Mouse (Mus musculus): ENCODE measurements around the gene Apon. TPM values are rescaled to one million over a fixed set of nuclear protein-coding genes. Genes with fewer than 3 reads are reported as not detected.
"Not testable (repeated sequence)": the region's sequence is repeated elsewhere in the genome, so short reads cannot be mapped to it uniquely, and the experiment has no call there.

Gene Apon
- polyA plus RNA-seq, 1 experiment from 2014 or later = not detected

DNA sequence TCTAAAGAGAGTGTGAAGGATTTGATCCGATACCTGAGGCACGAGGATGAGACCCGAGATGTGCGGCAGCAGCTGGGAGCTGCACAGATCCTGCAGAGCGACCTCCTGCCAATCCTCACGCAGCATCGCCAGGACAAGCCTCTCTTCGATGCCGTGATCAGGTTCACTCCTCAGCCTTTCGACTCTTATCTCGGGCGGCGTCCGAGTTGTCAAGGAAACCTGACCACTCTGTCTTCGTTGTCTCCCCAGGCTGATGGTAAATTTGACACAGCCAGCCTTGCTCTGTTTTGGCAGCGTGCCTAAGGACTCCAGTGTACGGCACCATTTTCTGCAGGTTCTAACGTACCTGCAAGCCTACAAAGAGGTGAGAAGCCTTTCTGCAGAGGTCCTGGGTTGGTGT is 13.8 kb upstream of the Apon start:
- no peak overlapping the region for H3K9ac ChIP-seq
- ATAC-seq (replicated peaks) = no peak

DNA sequence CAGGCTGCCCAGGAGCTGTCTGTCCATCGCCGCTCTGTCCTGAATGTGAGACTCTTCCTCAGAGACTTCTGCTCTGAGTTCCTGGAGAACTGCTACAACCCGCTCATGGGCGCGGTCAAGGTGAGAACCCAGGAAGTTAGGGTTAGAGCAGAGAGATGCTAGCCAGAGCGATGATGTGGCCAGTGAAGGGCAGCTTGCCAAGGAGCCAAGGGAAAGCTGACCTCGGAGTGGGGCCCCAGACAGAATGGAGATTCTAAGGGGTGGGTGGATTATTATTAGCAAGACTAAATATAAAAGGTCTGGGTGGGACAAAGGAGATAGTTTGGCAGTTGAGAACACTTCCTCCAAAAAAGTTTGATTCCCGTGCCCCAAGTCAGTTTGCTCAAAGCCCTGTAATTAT is 10.6 kb upstream of the Apon start:
- Histone ChIP-seq H3K27me3 (replicated peaks) (no peaks in the 10 kb centered on the region), H3K4me2 (no peak overlapping the region), H3K9me3 (no peaks in the 10 kb centered on the region), H3K4me1 (0 out of 2 replicates have a peak, but pooled peaks cover 2% of the 10 kb centered on the region), H3K9ac (no peak overlapping the region), H3K4me3 (no peak overlapping the region), H3K27ac (no peak overlapping the region), H3K36me3 (replicated peaks) (peaks cover 9% of the 10 kb centered on the region; the same call in 1 of the 2 replicates)
- no peak for ATAC-seq (replicated peaks)
- 97% methylated on average over 8 of the region's 8 CpGs for WGBS

More for the DNA sequence above, 13.8 kb upstream of the Apon start:
- H3K4me2 ChIP-seq = no peak overlapping the region
- H3K4me3 ChIP-seq = no peak overlapping the region
- peaks cover 8% of the 10 kb centered on the region; the same call in 1 of the 2 replicates for H3K36me3 ChIP-seq (replicated peaks)
- no peaks in the 10 kb centered on the region for H3K27me3 ChIP-seq (replicated peaks)
- H3K4me1 ChIP-seq = 0 out of 2 replicates have a peak, but pooled peaks cover 6% of the 10 kb centered on the region
- WGBS = 92% methylated on average over 18 of the region's 18 CpGs
- no peaks in the 10 kb centered on the region for H3K9me3 ChIP-seq
- H3K27ac ChIP-seq = no peak overlapping the region

DNA sequence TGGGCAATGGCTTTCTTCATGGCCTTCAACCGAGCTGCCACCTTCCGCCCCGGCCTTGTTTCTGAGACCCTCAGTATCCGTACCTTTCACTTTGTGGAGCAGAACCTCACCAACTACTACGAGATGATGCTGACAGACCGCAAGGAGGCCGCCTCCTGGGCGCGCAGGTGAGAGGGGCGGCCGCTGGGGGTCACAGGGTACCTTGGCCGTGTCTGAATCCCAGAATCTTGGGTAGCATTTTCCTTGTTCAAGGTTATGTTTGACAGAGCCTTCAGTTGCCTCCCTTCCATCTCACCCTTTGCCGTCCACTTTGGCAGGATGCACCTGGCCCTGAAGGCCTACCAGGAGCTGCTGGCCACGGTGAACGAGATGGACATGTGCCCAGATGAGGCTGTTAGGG is 9.8 kb upstream of the Apon start:
- H3K4me2 ChIP-seq = no peak overlapping the region

DNA sequence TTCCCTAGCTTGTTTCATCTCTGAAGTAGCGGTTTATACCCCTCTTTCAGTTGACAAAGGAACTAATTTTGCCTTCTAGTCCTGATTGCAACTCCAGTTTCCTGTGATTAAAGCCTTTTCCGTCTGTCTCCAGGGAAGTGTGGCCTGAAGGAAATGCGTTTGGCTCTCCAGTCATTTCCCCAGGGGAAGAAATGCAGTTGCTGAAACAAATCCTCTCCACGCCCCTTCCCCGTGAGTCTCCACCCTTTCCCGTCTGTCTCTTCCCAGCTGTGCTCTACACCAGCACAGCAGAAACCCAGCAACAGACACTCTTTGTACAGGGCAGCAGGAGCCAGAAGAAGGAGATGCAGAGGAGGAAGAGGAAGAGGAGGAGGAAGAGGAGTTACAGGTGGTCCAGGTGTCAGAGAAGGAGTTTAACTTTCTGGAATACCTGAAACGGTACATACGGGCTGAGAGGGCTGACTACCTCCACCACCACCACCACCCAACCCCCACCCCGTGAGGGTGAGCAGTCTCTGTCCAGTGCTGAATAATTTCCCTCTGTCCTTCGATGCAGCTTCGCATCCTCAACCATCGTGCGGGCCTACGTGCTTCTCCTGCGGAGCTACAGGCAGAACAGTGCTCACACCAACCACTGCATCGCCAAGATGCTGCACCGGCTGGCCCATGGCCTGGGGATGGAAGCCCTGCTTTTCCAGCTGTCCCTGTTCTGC is 6.7 kb upstream of the Apon start:
- no peak for ATAC-seq (replicated peaks)
- Histone ChIP-seq H3K9me3 (no peaks in the 10 kb centered on the region), H3K4me3 (no peak overlapping the region), H3K27me3 (replicated peaks) (no peaks in the 10 kb centered on the region), H3K27ac (no peak overlapping the region), H3K4me1 (no peaks in the 10 kb centered on the region), H3K9ac (no peak overlapping the region), H3K4me2 (no peak overlapping the region), H3K36me3 (replicated peaks) (peaks cover 10% of the 10 kb centered on the region)
- 84% methylated on average over 17 of the region's 17 CpGs for WGBS

More for the DNA sequence above, 9.8 kb upstream of the Apon start:
- Histone ChIP-seq H3K27me3 (replicated peaks) (no peaks in the 10 kb centered on the region), H3K4me1 (no peaks in the 10 kb centered on the region), H3K4me3 (no peak overlapping the region), H3K9me3 (no peaks in the 10 kb centered on the region), H3K27ac (no peak overlapping the region), H3K9ac (no peak overlapping the region), H3K36me3 (replicated peaks) (peaks cover 13% of the 10 kb centered on the region; the same call in 1 of the 2 replicates)
- 96% methylated on average over 15 of the region's 15 CpGs for WGBS
- no peak for ATAC-seq (replicated peaks)

DNA sequence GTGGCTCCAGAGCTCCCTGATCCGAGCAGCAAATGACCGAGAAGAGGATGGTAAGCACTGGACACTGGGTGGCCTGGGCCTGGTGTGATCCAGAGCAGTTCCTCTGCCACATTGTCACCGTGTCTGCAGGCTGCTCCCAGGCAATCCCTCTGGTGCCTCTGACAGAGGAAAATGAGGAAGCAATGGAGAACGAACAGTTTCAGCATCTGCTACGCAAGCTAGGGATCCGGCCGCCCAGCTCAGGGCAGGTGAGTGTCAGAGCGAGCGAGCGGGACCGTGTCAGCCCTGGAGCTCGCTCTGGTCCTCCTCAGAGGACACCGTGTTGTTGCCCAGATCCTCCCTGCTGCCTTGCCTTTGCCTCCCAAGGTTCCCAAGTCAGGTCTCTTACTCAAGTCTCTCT is 3.3 kb upstream of the Apon start:
- peaks cover 5% of the 10 kb centered on the region; the same call in 1 of the 2 replicates for H3K36me3 ChIP-seq (replicated peaks)

DNA sequence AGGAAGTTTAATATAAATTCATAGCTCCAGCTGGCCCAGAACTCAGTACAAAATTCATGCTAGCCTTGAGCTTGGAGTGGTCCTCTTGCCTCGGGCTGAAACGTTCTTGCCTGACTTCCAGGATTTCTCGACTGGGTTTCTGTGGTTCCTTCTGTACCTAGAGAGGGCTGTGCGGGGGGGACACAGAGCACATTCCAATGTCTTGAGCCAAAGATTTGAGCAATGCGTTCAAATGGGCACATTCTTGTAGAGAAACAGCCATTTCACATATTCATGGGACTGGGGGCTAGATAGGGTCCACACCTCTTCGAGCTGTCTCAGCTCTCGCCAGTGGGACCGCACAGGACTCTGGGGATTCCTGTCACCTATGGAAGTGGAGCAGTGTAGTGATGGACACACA is 2.0 kb downstream of the Apon start:
- Histone ChIP-seq H3K9ac (no peak overlapping the region), H3K36me3 (replicated peaks) (no peaks in the 10 kb centered on the region; the same call in 1 of the 2 replicates), H3K4me3 (no peak overlapping the region), H3K9me3 (no peaks in the 10 kb centered on the region), H3K27me3 (replicated peaks) (no peaks in the 10 kb centered on the region), H3K4me1 (no peaks in the 10 kb centered on the region), H3K4me2 (no peak overlapping the region), H3K27ac (no peak overlapping the region)
- no peak for ATAC-seq (replicated peaks)
- 86% methylated on average over 8 of the region's 8 CpGs for WGBS

More for the DNA sequence above, 3.3 kb upstream of the Apon start:
- no peak for ATAC-seq (replicated peaks)
- Histone ChIP-seq H3K4me3 (no peak overlapping the region), H3K4me1 (no peaks in the 10 kb centered on the region), H3K9ac (no peak overlapping the region), H3K27me3 (replicated peaks) (no peaks in the 10 kb centered on the region), H3K27ac (no peak overlapping the region), H3K4me2 (no peak overlapping the region), H3K9me3 (no peaks in the 10 kb centered on the region)
- WGBS = 95% methylated on average over 13 of the region's 13 CpGs

DNA sequence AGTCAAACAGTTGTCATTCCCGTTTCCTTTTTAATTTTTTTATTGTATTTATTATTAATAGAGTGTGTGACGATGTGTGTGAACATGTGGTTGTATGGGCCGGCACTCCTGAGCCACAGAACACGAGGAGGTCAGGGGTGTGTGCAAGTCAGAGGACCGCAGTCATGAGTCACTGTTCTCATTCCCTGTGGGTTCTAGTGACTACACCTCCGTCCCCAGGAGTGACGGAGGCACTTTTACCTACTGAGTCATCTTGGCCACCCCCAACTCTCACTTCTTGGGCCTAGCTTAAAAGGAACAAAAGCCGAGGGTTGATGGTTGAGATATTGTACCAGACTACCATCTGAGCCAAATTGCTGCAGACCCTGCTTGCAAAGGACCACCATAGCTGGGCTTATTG is 2.4 kb downstream of the Apon start:
- no peak overlapping the region for H3K9ac ChIP-seq
- no peaks in the 10 kb centered on the region for H3K4me1 ChIP-seq
- H3K36me3 ChIP-seq (replicated peaks) = no peaks in the 10 kb centered on the region; the same call in 1 of the 2 replicates
- H3K9me3 ChIP-seq = no peaks in the 10 kb centered on the region
- 90% methylated on average over 8 of the region's 8 CpGs for WGBS
- no peak overlapping the region for H3K4me3 ChIP-seq
- no peak overlapping the region for H3K27ac ChIP-seq
- H3K4me2 ChIP-seq = no peak overlapping the region
- no peaks in the 10 kb centered on the region for H3K27me3 ChIP-seq (replicated peaks)
- ATAC-seq (replicated peaks) = no peak

DNA sequence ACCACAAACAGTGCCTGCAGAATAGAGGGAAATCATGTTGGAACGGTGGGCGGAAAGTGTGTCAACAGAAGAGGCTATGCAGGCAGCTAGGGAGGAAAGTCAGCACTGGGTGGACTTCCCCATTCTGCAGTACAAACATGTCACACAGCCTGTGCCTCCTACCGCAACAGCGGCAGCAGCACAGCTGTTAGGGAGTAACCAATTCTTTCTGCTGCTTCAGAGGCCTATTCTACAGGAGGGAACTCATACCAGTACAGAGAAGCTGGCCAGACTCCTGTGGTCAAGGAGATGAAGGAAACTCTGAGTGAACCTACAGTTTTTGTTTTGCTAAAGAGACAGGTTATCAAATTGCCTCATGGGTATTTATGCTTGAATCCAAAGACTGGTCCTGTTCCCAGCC is 5.1 kb downstream of the Apon start:
- no peak for ATAC-seq (replicated peaks)
- 85% methylated on average over 4 of the region's 4 CpGs for WGBS
- H3K27ac ChIP-seq = no peak overlapping the region
- H3K4me2 ChIP-seq = no peak overlapping the region
- H3K4me1 ChIP-seq = no peaks in the 10 kb centered on the region
- H3K9ac ChIP-seq = no peak overlapping the region
- no peak overlapping the region for H3K4me3 ChIP-seq
- H3K27me3 ChIP-seq (replicated peaks) = no peaks in the 10 kb centered on the region
- H3K9me3 ChIP-seq = no peaks in the 10 kb centered on the region
- no peaks in the 10 kb centered on the region for H3K36me3 ChIP-seq (replicated peaks)

DNA sequence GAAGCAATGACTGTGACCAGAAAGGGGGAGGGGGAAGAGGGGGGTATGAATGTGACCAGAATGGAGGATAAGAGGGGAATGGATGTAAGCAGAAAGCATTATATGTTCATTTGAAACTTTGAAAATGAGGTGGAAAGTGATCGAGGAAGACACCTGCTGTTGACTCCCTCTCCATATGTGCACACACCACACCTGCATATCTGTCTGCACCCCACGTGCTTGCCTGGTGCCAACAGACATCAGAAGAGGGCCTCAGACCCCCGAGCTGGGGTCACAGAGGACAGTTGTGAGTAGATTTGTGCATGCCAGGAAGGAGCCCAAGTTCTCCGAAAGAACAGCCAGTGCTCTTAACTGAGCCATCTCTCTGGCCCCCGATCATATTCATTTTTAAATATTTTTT is 6.0 kb downstream of the Apon start:
- 87% methylated on average over 5 of the region's 5 CpGs for WGBS

DNA sequence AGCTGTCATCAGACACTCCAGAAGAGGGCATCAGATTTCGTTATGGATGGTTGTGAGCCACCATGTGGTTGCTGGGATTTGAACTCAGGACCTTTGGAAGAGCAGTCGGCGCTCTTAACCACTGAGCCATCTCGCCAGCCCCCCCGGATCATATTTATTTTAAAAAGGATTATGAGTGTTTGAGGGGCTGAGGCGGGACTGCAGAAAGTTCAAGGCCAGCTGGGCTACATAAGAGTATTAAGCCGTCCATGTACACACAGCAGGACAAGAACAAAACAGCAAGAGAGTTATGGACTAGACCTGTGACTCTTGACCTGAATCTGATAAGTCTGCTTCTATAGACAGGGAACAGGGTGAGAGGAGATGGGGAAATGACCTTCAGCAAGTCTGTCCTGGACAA is 6.5 kb downstream of the Apon start:
- 88% methylated on average over 7 of the region's 7 CpGs for WGBS
- H3K27me3 ChIP-seq (replicated peaks); ATAC-seq (replicated peaks): not testable (repeated sequence)

More for the DNA sequence above, 6.0 kb downstream of the Apon start:
- Histone ChIP-seq H3K27ac (no peak overlapping the region), H3K9ac (no peak overlapping the region), H3K4me2 (no peak overlapping the region), H3K4me1 (no peaks in the 10 kb centered on the region), H3K9me3 (no peaks in the 10 kb centered on the region), H3K27me3 (replicated peaks) (no peaks in the 10 kb centered on the region), H3K4me3 (no peak overlapping the region), H3K36me3 (replicated peaks) (no peaks in the 10 kb centered on the region)
- ATAC-seq (replicated peaks) = no peak

DNA sequence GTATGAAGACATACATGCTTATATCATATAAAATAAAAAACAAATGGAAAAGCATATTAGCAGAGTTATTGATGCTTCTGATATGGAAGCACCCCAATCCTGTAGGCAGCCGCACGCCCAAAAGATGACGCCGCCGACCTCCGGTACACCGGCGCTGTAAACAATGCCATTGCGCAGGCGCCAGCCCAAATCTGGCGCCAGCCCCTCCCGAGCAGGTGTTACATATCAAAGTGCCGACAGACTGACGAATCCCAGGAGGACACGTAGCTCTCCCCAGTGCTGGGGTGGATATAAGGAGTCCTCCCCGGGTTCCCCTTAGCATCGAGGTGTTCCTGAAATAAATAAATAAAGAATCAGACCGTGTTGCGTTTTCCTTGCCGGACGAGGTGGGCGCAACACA is 8.4 kb downstream of the Apon start:
- no peaks in the 10 kb centered on the region for H3K9me3 ChIP-seq
- H3K4me2 ChIP-seq = no peak overlapping the region
- no peak overlapping the region for H3K4me3 ChIP-seq
- no peak for ATAC-seq (replicated peaks)
- no peak overlapping the region for H3K9ac ChIP-seq
- H3K36me3 ChIP-seq (replicated peaks) = no peaks in the 10 kb centered on the region
- H3K27me3 ChIP-seq (replicated peaks) = no peaks in the 10 kb centered on the region
- WGBS = 77% methylated on average over 22 of the region's 22 CpGs
- no peak overlapping the region for H3K27ac ChIP-seq
- H3K4me1 ChIP-seq = no peaks in the 10 kb centered on the region

More for the DNA sequence above, 6.5 kb downstream of the Apon start:
- not testable (repeated sequence) for H3K9me3 ChIP-seq; H3K4me3 ChIP-seq; H3K4me1 ChIP-seq; H3K4me2 ChIP-seq; H3K36me3 ChIP-seq (replicated peaks); H3K9ac ChIP-seq; H3K27ac ChIP-seq

DNA sequence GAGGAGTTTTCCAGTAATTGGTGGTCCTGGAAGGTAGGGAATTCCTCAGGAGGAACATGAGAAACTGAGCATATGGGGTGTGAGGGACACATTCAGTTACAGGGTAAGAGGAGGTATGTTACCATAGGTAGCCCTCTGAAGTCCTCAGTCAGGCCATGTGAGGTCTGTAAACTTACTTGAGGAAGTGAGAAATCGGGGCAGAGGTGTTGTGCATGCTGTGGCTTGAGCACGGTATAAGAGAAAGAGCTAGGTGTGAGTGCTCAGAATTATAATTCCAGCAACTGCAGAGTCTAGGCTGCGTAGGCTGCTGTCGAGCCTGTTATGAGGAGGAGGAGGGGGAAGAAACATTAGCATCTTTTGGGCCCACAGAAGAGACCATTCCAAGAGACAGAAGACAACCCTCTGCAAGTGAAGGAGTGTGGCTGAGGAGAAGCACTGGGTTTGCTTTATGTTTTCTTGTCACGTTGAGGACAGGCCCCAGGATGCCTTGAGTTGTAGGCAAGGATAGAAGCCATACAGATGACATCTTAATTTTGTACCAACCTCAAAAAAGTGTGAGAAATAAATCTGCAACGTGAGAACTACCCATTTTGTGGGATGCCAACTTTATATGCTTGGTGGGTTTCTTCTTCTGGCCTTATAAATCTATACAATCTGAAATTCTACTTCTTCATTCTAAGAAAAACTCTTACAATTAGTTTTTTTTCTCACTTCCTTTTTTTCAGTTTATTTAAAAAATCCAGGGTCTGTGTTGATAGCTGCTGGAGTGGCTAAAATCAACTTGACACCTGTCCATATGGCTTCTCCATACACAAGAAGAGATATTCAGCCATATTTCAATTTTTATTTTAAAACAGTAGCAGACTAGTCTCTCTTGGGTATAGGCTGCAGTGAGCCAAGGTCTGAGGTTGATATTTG is 9.8 kb downstream of the Apon start:
- Histone ChIP-seq H3K4me2 (no peak overlapping the region), H3K4me3 (no peak overlapping the region), H3K36me3 (replicated peaks) (no peaks in the 10 kb centered on the region), H3K27me3 (replicated peaks) (no peaks in the 10 kb centered on the region), H3K27ac (no peak overlapping the region), H3K4me1 (no peaks in the 10 kb centered on the region), H3K9me3 (no peaks in the 10 kb centered on the region), H3K9ac (no peak overlapping the region)
- no peak for ATAC-seq (replicated peaks)
- 82% methylated on average over 6 of the region's 6 CpGs for WGBS
